10 mouse cellular contexts compared by ENCODE assay signal in the genomic region with DNA sequence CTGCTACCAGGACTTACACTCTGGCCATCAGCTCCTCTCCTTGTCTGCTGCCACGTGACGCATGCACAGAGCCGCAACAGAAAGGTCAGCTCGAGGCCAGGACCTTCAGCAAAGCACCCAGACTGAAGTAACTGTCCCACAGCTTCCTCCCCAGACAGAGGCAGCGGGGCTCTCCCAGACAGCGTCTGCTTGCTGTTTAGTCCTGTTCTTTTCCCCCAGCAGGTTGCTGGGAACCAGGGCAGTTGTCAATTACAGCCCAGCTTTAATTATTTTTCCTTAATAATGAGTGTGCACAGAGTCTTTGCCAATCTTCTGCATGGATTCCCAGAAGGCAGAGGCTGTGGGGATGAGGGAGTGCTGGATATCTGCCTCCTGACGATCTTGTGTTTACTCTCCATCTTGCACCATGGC. TPM values are rescaled to one million over a fixed set of nuclear protein-coding genes. Genes with fewer than 3 reads are reported as not detected.
DNase-seq lines count a peak whose midpoint lies in the region; ATAC-seq and TF ChIP-seq lines count a peak whose summit lies in the region.
"Had no signal": no experiment of that assay in that cellular context is flagged by ENCODE, and none has a peak within 500 bp of the region (broad histone marks: within the 10 kb centered on the region; RNA-seq: fewer than 3 reads in every experiment).

No protein-coding gene starts in this region.

- peaks cover 4% of the 10 kb centered on the region; the same call in 1 of the 2 replicates for H3K4me1 ChIP-seq in kidney, postnatal 0 days (replicated peaks; ENCODE audit: insufficient read depth, low read length)
- H3K4me1 ChIP-seq in embryonic facial prominence, embryonic 14.5 days (ENCODE audit: control insufficient read depth, insufficient read depth, low read length): peaks cover 41% of the 10 kb centered on the region
- peaks cover 17% of the 10 kb centered on the region for H3K4me1 ChIP-seq in limb, embryonic 11.5 days (ENCODE audit: control insufficient read depth, insufficient read depth, low read length)

- H3K9ac ChIP-seq in kidney, postnatal 0 days (ENCODE audit: low read depth, low read length): no peak overlapping the region
- no peak overlapping the region for H3K9ac ChIP-seq in embryonic facial prominence, embryonic 14.5 days (ENCODE audit: low read depth, low read length)
- no peak overlapping the region for H3K9ac ChIP-seq in limb, embryonic 11.5 days (ENCODE audit: low read length)

- WGBS in kidney, postnatal 0 days: 43% methylated on average over 7 of the region's 7 CpGs
- WGBS in embryonic facial prominence, embryonic 14.5 days: 40% methylated on average over 7 of the region's 7 CpGs
- WGBS in limb, embryonic 11.5 days: 49% methylated on average over 7 of the region's 7 CpGs

- no peak overlapping the region for H3K4me3 ChIP-seq in kidney, postnatal 0 days (replicated peaks; ENCODE audit: low read depth, low read length)
- no peak overlapping the region for H3K4me3 ChIP-seq in embryonic facial prominence, embryonic 14.5 days (ENCODE audit: low read depth, low read length)
- H3K4me3 ChIP-seq in limb, embryonic 11.5 days (ENCODE audit: low read depth, low read length): no peak overlapping the region

- H3K9me3 ChIP-seq in kidney, postnatal 0 days (replicated peaks; ENCODE audit: low read length): no peaks in the 10 kb centered on the region
- no peaks in the 10 kb centered on the region for H3K9me3 ChIP-seq in embryonic facial prominence, embryonic 14.5 days (ENCODE audit: control insufficient read depth, low read length)
- no peaks in the 10 kb centered on the region for H3K9me3 ChIP-seq in limb, embryonic 11.5 days (ENCODE audit: control insufficient read depth, low read length)

- no peak for TF ChIP-seq CTCF in kidney, postnatal 0 days (IDR thresholded peaks at IDR 0.05; ENCODE audit: low read depth)

- no peak for DNase-seq in kidney, postnatal 0 days (ENCODE audit: low spot score)
- no peak for DNase-seq in kidney, adult 8-10 months
- peak; percentile 72 for DNase-seq in adrenal gland, adult 8-10 months
- peak; percentile 72 for DNase-seq in embryonic facial prominence, embryonic 14.5 days (ENCODE audit: low spot score)
- DNase-seq in limb, embryonic 11.5 days (ENCODE audit: low spot score): no peak
- no peak for DNase-seq in spleen, adult 12 weeks (ENCODE audit: low spot score)
- no peak for DNase-seq in urinary bladder, postnatal 10 days (ENCODE audit: low spot score)
- no peak for DNase-seq in c-Kit-positive CD71-positive TER-119-positive erythroid progenitor cells, embryonic 14.5 days (ENCODE audit: low spot score)
- DNase-seq: kidney, postnatal 25 days had no signal

- H3K36me3 ChIP-seq in kidney, postnatal 0 days (ENCODE audit: insufficient read depth, low read length): no peaks in the 10 kb centered on the region
- H3K36me3 ChIP-seq in embryonic facial prominence, embryonic 14.5 days (ENCODE audit: control insufficient read depth, insufficient read depth, low read length): no peaks in the 10 kb centered on the region
- no peaks in the 10 kb centered on the region for H3K36me3 ChIP-seq in limb, embryonic 11.5 days (ENCODE audit: control insufficient read depth, insufficient read depth, low read length)

- peak overlapping the region; percentile 16; the same call in 1 of the 2 replicates for H3K27ac ChIP-seq in kidney, postnatal 0 days
- peak overlapping the region; percentile 28; the same call in 1 of the 2 replicates for H3K27ac ChIP-seq in embryonic facial prominence, embryonic 14.5 days (replicated peaks; ENCODE audit: low read depth, low read length)
- 0 out of 2 replicates have a peak overlapping the region, but pooled peaks have one; percentile 4 for H3K27ac ChIP-seq in limb, embryonic 11.5 days (replicated peaks; ENCODE audit: low read depth, low read length)

- H3K4me2 ChIP-seq in kidney, postnatal 0 days (ENCODE audit: low read length): no peak overlapping the region
- no peak overlapping the region for H3K4me2 ChIP-seq in embryonic facial prominence, embryonic 14.5 days (ENCODE audit: low read depth, low read length)
- H3K4me2 ChIP-seq in limb, embryonic 11.5 days (ENCODE audit: low read depth, severe bottlenecking): no peak overlapping the region

- ATAC-seq in kidney, postnatal 0 days (replicated peaks; ENCODE audit: low FRiP score, low read depth): no peak
- peak; percentile 39; the same call in 1 of the 2 replicates for ATAC-seq in embryonic facial prominence, embryonic 14.5 days (ENCODE audit: low read depth)
- ATAC-seq in limb, embryonic 11.5 days (ENCODE audit: insufficient number of reproducible peaks, low FRiP score, low TSS enrichment, low read depth): no peak

- H3K27me3 ChIP-seq in kidney, postnatal 0 days (ENCODE audit: insufficient read depth, low read length): no peaks in the 10 kb centered on the region
- no peaks in the 10 kb centered on the region for H3K27me3 ChIP-seq in embryonic facial prominence, embryonic 14.5 days (replicated peaks; ENCODE audit: control insufficient read depth, insufficient read depth, low read length)
- H3K27me3 ChIP-seq in limb, embryonic 11.5 days (ENCODE audit: control insufficient read depth, insufficient read depth, low read length): no peaks in the 10 kb centered on the region
- H3K27me3 ChIP-seq: Patski had no signal

RNA-seq across cellular contexts. Expression of a gene that starts 15.8 kb away (rescaled TPM):
- 23.8 and 26.5 TPM in 2 replicates for polyA plus RNA-seq in kidney, postnatal 0 days (2015; fragmentation: Nextera tagmentation; extraction: Ambion mirVana)
- 10 to 100 TPM; 22.5 to 28.9 (median 24.0) TPM for total RNA-seq in adrenal gland, adult 8-10 months (2022)
- 54.7 and 55.0 TPM in 2 replicates for polyA plus RNA-seq in embryonic facial prominence, embryonic 14.5 days (2014; fragmentation: Nextera tagmentation; extraction: Ambion mirVana)
- polyA plus RNA-seq in limb, embryonic 11.5 days (2014; fragmentation: Nextera tagmentation; extraction: Ambion mirVana): 7.1 and 8.3 TPM in 2 replicates

Comparison
In these comparisons a context has a peak if more than half of its experiments do, and no peak if none do; other contexts are left out.
1. DNase-seq: peak in adrenal gland, adult 8-10 months (single experiment) and embryonic facial prominence, embryonic 14.5 days (single experiment); none in kidney, postnatal 0 days (single experiment), kidney, adult 8-10 months (0 of 2), limb, embryonic 11.5 days (single experiment), spleen, adult 12 weeks (single experiment), urinary bladder, postnatal 10 days (single experiment) and c-Kit-positive CD71-positive TER-119-positive erythroid progenitor cells, embryonic 14.5 days (single experiment).
2. Peak in every context shown above with its lines, with median percentiles within 50 percentile points of each other: H3K27ac ChIP-seq.